Mouse (Mus musculus) kidney, embryonic 15.5 days (tissue): Measurements from ENCODE around the gene Gsta2. TPM values are rescaled to one million over a fixed set of nuclear protein-coding genes. Genes with fewer than 3 reads are reported as not detected.

Source experiments
- ATAC-seq: fragments of 200-750 bp; cut with Nextera tagmentation; replicated peaks from 2 replicates; pipeline ENCODE4 v1.8.0; 2017; ENCODE audit warnings: moderate TSS enrichment; ENCODE audit not compliant: low FRiP score
- H3K27ac ChIP-seq: fragments of 300-500 bp; sonication (generic); 2 replicates; pipeline ENCODE4 v1.5.1; 2015; ENCODE audit warnings: mild to moderate bottlenecking, inconsistent platforms
- H3K27me3 ChIP-seq: fragments of 300-500 bp; sonication (generic); 2 replicates; pipeline ENCODE4 v1.6.1; 2015; ENCODE audit warnings: inconsistent platforms
- H3K36me3 ChIP-seq: fragments of 300-500 bp; sonication (generic); 2 replicates; pipeline ENCODE4 v1.6.1; 2015; ENCODE audit warnings: inconsistent platforms
- H3K4me1 ChIP-seq: fragments of 300-500 bp; sonication (generic); 2 replicates; pipeline ENCODE4 v1.6.1; 2015; ENCODE audit warnings: inconsistent platforms
- H3K4me2 ChIP-seq: fragments of 300-500 bp; sonication (generic); 2 replicates; pipeline ENCODE4 v1.6.1; 2015; ENCODE audit warnings: moderate library complexity, mild to moderate bottlenecking, inconsistent platforms
- H3K4me3 ChIP-seq: fragments of 300-500 bp; sonication (generic); replicated peaks from 2 replicates; pipeline ENCODE4 v1.5.1; 2015; ENCODE audit warnings: mild to moderate bottlenecking, inconsistent platforms
- H3K9ac ChIP-seq: fragments of 300-500 bp; sonication (generic); 2 replicates; pipeline ENCODE4 v1.6.1; 2015; ENCODE audit warnings: mild to moderate bottlenecking, inconsistent platforms
- H3K9me3 ChIP-seq: fragments of 300-500 bp; sonication (generic); replicated peaks from 2 replicates; pipeline ENCODE4 v1.6.1; 2016; ENCODE audit warnings: inconsistent platforms
- WGBS: fragments of 180-500 bp; shearing (Covaris S2); methylation state at CpG from one replicate; pipeline ENCODE4 v1.1.7; 2015; ENCODE audit warnings: mixed read lengths; 5-methylcytosine and 5-hydroxymethylcytosine counted together
- polyA plus RNA-seq: library from polyadenylated mRNA; unstranded; fragments of >200 nt; fragmentation: Nextera tagmentation; extraction: Ambion mirVana; gene quantifications from 2 replicates; pipeline ENCODE4 v1.2.1, GENCODE M21; 2015

Gene Gsta2
- 41.3 and 45.0 TPM in 2 replicates for polyA plus RNA-seq

- H3K4me3 ChIP-seq = no peak within 1 kb of the TSS
- 0 out of 2 replicates have a peak, but pooled peaks cover 2% of the 10 kb centered on the region for H3K4me1 ChIP-seq
- no peaks in the 10 kb centered on the region for H3K27me3 ChIP-seq
- no peaks in the 10 kb centered on the region for H3K36me3 ChIP-seq
- WGBS = 89% methylated on average over 8 of the region's 8 CpGs
- H3K27ac ChIP-seq = peak within 1 kb of the TSS; percentile 41
- H3K9ac ChIP-seq = no peak within 1 kb of the TSS
- H3K9me3 ChIP-seq = no peaks in the 10 kb centered on the region
- ATAC-seq = no peak
- H3K4me2 ChIP-seq = no peak within 1 kb of the TSS
Measured at GRCm38 (mm10) chr9:78355611-78356010, at the start of gene Gsta2. Gene Gsta2, minus strand, starts transcription at chr9:78355788.

GRCm38 (mm10) chr9:78401596-78401995 lies 46.0 kb upstream of the Gsta2 start:
- Histone ChIP-seq H3K27me3 (peaks cover 19% of the 10 kb centered on the region), H3K9ac (no peak overlapping the region), H3K27ac (no peak overlapping the region), H3K4me1 (no peaks in the 10 kb centered on the region), H3K4me3 (no peak overlapping the region), H3K9me3 (no peaks in the 10 kb centered on the region), H3K36me3 (no peaks in the 10 kb centered on the region), H3K4me2 (no peak overlapping the region)
- WGBS = 90% methylated on average over 7 of the region's 7 CpGs
- ATAC-seq = no peak

GRCm38 (mm10) chr9:78400570-78400969 lies 45.0 kb upstream of the Gsta2 start:
- WGBS = 73% methylated on average over 5 of the region's 5 CpGs
- Histone ChIP-seq H3K36me3 (no peaks in the 10 kb centered on the region), H3K9ac (no peak overlapping the region), H3K27ac (no peak overlapping the region), H3K27me3 (peaks cover 30% of the 10 kb centered on the region), H3K9me3 (no peaks in the 10 kb centered on the region), H3K4me3 (no peak overlapping the region), H3K4me1 (peaks cover 7% of the 10 kb centered on the region), H3K4me2 (no peak overlapping the region)
- ATAC-seq = no peak

GRCm38 (mm10) chr9:78396517-78396916 lies 40.9 kb upstream of the Gsta2 start:
- Histone ChIP-seq H3K4me1 (peaks cover 12% of the 10 kb centered on the region), H3K4me2 (peak overlapping the region; percentile 82; the same call in 1 of the 2 replicates), H3K36me3 (no peaks in the 10 kb centered on the region), H3K9ac (no peak overlapping the region), H3K27me3 (peaks cover 66% of the 10 kb centered on the region), H3K9me3 (no peaks in the 10 kb centered on the region), H3K27ac (no peak overlapping the region), H3K4me3 (no peak overlapping the region)
- 64% methylated on average over 9 of the region's 9 CpGs for WGBS
- ATAC-seq = no peak

GRCm38 (mm10) chr9:78395630-78396351 lies 40.2 kb upstream of the Gsta2 start, which contains the start of gene Ddx43:
Gene Ddx43, plus strand, starts transcription at chr9:78395777.
- peak within 1 kb of the TSS; percentile 47 for H3K4me3 ChIP-seq
- peak; percentile 94 for ATAC-seq
- 1% methylated on average over 77 of the region's 93 CpGs for WGBS
- peak within 1 kb of the TSS; percentile 36; the same call in 1 of the 2 replicates for H3K9ac ChIP-seq
- peaks cover 12% of the 10 kb centered on the region for H3K4me1 ChIP-seq
- peaks cover 69% of the 10 kb centered on the region for H3K27me3 ChIP-seq
- peak within 1 kb of the TSS; percentile 82 for H3K4me2 ChIP-seq
- no peaks in the 10 kb centered on the region for H3K36me3 ChIP-seq
- H3K27ac ChIP-seq = no peak within 1 kb of the TSS
- H3K9me3 ChIP-seq = no peaks in the 10 kb centered on the region

GRCm38 (mm10) chr9:78395244-78395629 lies 39.6 kb upstream of the Gsta2 start:
- H3K9me3 ChIP-seq = no peaks in the 10 kb centered on the region

GRCm38 (mm10) chr9:78394602-78395001 lies 39.0 kb upstream of the Gsta2 start:
- H3K36me3 ChIP-seq = no peaks in the 10 kb centered on the region
- no peak overlapping the region for H3K4me3 ChIP-seq
- H3K4me2 ChIP-seq = no peak overlapping the region
- H3K27ac ChIP-seq = no peak overlapping the region
- WGBS = 62% methylated on average over 7 of the region's 7 CpGs
- no peak for ATAC-seq
- no peaks in the 10 kb centered on the region for H3K9me3 ChIP-seq
- H3K27me3 ChIP-seq = peaks cover 68% of the 10 kb centered on the region
- H3K9ac ChIP-seq = no peak overlapping the region
- H3K4me1 ChIP-seq = peaks cover 12% of the 10 kb centered on the region

More at GRCm38 (mm10) chr9:78395244-78395629, 39.6 kb upstream of the Gsta2 start:
- no peak overlapping the region for H3K27ac ChIP-seq
- H3K4me1 ChIP-seq = peaks cover 12% of the 10 kb centered on the region
- WGBS = 35% methylated on average over 11 of the region's 11 CpGs
- peaks cover 69% of the 10 kb centered on the region for H3K27me3 ChIP-seq
- peak overlapping the region; percentile 47 for H3K4me3 ChIP-seq
- peak; percentile 6; the same call in 1 of the 2 replicates for ATAC-seq
- H3K4me2 ChIP-seq = peak overlapping the region; percentile 82
- H3K36me3 ChIP-seq = no peaks in the 10 kb centered on the region
- no peak overlapping the region for H3K9ac ChIP-seq

GRCm38 (mm10) chr9:78393741-78394140 lies 38.2 kb upstream of the Gsta2 start:
- no peaks in the 10 kb centered on the region for H3K36me3 ChIP-seq
- WGBS = 83% methylated on average over 10 of the region's 10 CpGs
- H3K27ac ChIP-seq = no peak overlapping the region
- H3K9me3 ChIP-seq = no peaks in the 10 kb centered on the region
- H3K4me2 ChIP-seq = no peak overlapping the region
- peaks cover 12% of the 10 kb centered on the region for H3K4me1 ChIP-seq
- H3K9ac ChIP-seq = no peak overlapping the region
- H3K4me3 ChIP-seq = no peak overlapping the region
- ATAC-seq = no peak
- peaks cover 66% of the 10 kb centered on the region for H3K27me3 ChIP-seq

- Histone ChIP-seq H3K4me3 (no peak overlapping the region), H3K27me3 (peaks cover 33% of the 10 kb centered on the region), H3K9ac (no peak overlapping the region), H3K4me2 (no peak overlapping the region), H3K9me3 (no peaks in the 10 kb centered on the region), H3K4me1 (no peaks in the 10 kb centered on the region), H3K36me3 (no peaks in the 10 kb centered on the region), H3K27ac (no peak overlapping the region)
- ATAC-seq = no peak
- 49% methylated on average over 5 of the region's 5 CpGs for WGBS
Measured at GRCm38 (mm10) chr9:78389981-78390380, 34.4 kb upstream of the Gsta2 start.

GRCm38 (mm10) chr9:78386947-78387346 lies 31.4 kb upstream of the Gsta2 start:
- Histone ChIP-seq H3K27me3 (0 out of 2 replicates have a peak, but pooled peaks cover 5% of the 10 kb centered on the region), H3K9me3 (no peaks in the 10 kb centered on the region), H3K4me3 (no peak overlapping the region), H3K36me3 (no peaks in the 10 kb centered on the region), H3K4me1 (no peaks in the 10 kb centered on the region), H3K27ac (no peak overlapping the region), H3K4me2 (no peak overlapping the region), H3K9ac (no peak overlapping the region)
- WGBS = 85% methylated on average over 7 of the region's 7 CpGs
- ATAC-seq = no peak

- H3K9me3 ChIP-seq = no peaks in the 10 kb centered on the region
- no peak overlapping the region for H3K27ac ChIP-seq
- H3K4me2 ChIP-seq = no peak overlapping the region
- 48% methylated on average over 3 of the region's 3 CpGs for WGBS
- no peaks in the 10 kb centered on the region for H3K4me1 ChIP-seq
- H3K4me3 ChIP-seq = no peak overlapping the region
- no peaks in the 10 kb centered on the region for H3K27me3 ChIP-seq
- ATAC-seq = no peak
- no peaks in the 10 kb centered on the region for H3K36me3 ChIP-seq
- no peak overlapping the region for H3K9ac ChIP-seq
Measured at GRCm38 (mm10) chr9:78385893-78386292, 30.3 kb upstream of the Gsta2 start.

GRCm38 (mm10) chr9:78378113-78378785 lies 22.7 kb upstream of the Gsta2 start, which contains the start of gene Ooep:
Gene Ooep, minus strand, starts transcription at chr9:78378725.
- H3K9ac ChIP-seq = 0 out of 2 replicates have a peak within 1 kb of the TSS, but pooled peaks have one; percentile 26
- 6% methylated on average over 17 of the region's 23 CpGs for WGBS
- peaks cover 11% of the 10 kb centered on the region for H3K4me1 ChIP-seq
- H3K27me3 ChIP-seq = peaks cover 10% of the 10 kb centered on the region; the same call in 1 of the 2 replicates
- H3K4me2 ChIP-seq = peak within 1 kb of the TSS; percentile 65
- ATAC-seq = peak; percentile 75
- no peaks in the 10 kb centered on the region for H3K9me3 ChIP-seq
- no peaks in the 10 kb centered on the region for H3K36me3 ChIP-seq
- H3K4me3 ChIP-seq = peak within 1 kb of the TSS; percentile 34
- no peak within 1 kb of the TSS for H3K27ac ChIP-seq
